Mouse (Mus musculus): Measurements from ENCODE around the gene Tbk1.

DNA sequence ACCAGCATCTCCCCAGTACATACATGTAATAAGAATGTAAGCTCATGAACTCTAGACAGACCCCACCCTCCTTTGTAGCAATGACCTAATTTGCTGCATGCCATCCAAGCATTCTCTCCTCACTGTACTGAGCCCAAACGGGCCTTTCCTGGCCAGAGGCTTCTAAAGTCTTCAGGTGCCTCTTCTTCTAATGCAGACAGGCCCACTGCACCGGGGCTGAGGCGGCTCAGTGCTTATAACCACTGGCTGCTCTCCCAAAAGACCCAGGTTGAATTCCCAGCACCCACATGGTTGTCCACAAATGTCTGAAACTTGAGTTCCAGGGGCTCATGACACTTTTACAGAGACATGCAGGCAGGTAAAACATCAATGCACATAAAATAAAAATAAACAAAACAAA lies 15.6 kb downstream of the Tbk1 start:
- TF ChIP-seq CTCF (conservative IDR thresholded peaks at IDR 0.05 in 1 of 2, IDR thresholded peaks at IDR 0.05 in 1 of 2; ENCODE audit: low read depth in 2 of 2, low read length in 2 of 2) = no peak
- TF ChIP-seq POLR2A (IDR thresholded peaks at IDR 0.05; ENCODE audit: low read depth, low read length) = no peak
- no peak for TF ChIP-seq MXI1 (IDR thresholded peaks at IDR 0.05; ENCODE audit: low read depth, low read length)
- TF ChIP-seq CHD1 (IDR thresholded peaks at IDR 0.05; ENCODE audit: low read depth, low read length) = no peak
- TF ChIP-seq SMC3 (IDR thresholded peaks at IDR 0.05; ENCODE audit: low read depth, low read length) = no peak
- no peak for TF ChIP-seq MAZ (IDR thresholded peaks at IDR 0.05; ENCODE audit: low read depth, low read length)
- no peak for TF ChIP-seq POLR2AphosphoS2 (IDR thresholded peaks at IDR 0.05; ENCODE audit: low read depth, low read length)
- no peak for TF ChIP-seq MAFK (IDR thresholded peaks at IDR 0.05; ENCODE audit: insufficient replicate concordance, low read length)
- no peak for TF ChIP-seq RAD21 (IDR thresholded peaks at IDR 0.05; ENCODE audit: low read depth, low read length)
- no peak for TF ChIP-seq ELF1 (IDR thresholded peaks at IDR 0.05; ENCODE audit: low read depth, low read length)
- TF ChIP-seq MEF2A (IDR thresholded peaks at IDR 0.05; ENCODE audit: borderline replicate concordance, low read depth, low read length) = no peak
- TF ChIP-seq MAX (IDR thresholded peaks at IDR 0.05; ENCODE audit: low read length) = no peak
- TF ChIP-seq SIN3A (IDR thresholded peaks at IDR 0.05; ENCODE audit: low read length) = no peak

All from CH12.LX (cell line).